In genomic region chr16:32790056-32790455, GRCm38 (mm10) we compare ENCODE assay signal across 38 mouse cellular contexts. TPM values are rescaled to one million over a fixed set of nuclear protein-coding genes. Genes with fewer than 3 reads are reported as not detected.
"Had no signal": no experiment of that assay in that cellular context is flagged by ENCODE, and none has a peak within 500 bp of the region (broad histone marks: within the 10 kb centered on the region; RNA-seq: fewer than 3 reads in every experiment).

No protein-coding gene starts in this region.

- H3K27ac ChIP-seq: embryonic facial prominence, embryonic 10.5 days; embryonic facial prominence, embryonic 12.5 days; embryonic facial prominence, embryonic 13.5 days; embryonic facial prominence, embryonic 15.5 days; forebrain, embryonic 10.5 days; forebrain, embryonic 12.5 days; forebrain, embryonic 13.5 days; forebrain, embryonic 15.5 days; gastrocnemius, adult 2 months; heart, adult 2 months had no signal

- H3K9ac ChIP-seq: embryonic facial prominence, embryonic 12.5 days; embryonic facial prominence, embryonic 13.5 days; embryonic facial prominence, embryonic 15.5 days; forebrain, embryonic 12.5 days; forebrain, embryonic 13.5 days; forebrain, embryonic 15.5 days; forebrain, postnatal 0 days had no signal

- H3K36me3 ChIP-seq: embryonic facial prominence, embryonic 10.5 days; embryonic facial prominence, embryonic 12.5 days; embryonic facial prominence, embryonic 13.5 days; embryonic facial prominence, embryonic 15.5 days; forebrain, embryonic 10.5 days; forebrain, embryonic 12.5 days; forebrain, embryonic 15.5 days had no signal

- H3K4me2 ChIP-seq: embryonic facial prominence, embryonic 12.5 days; embryonic facial prominence, embryonic 13.5 days; embryonic facial prominence, embryonic 15.5 days; forebrain, embryonic 12.5 days; forebrain, embryonic 13.5 days; forebrain, embryonic 15.5 days had no signal

- DNase-seq: cerebellum, adult 9-10 months; cerebellum, adult 9-11 months; cerebellum, postnatal 10 days; cerebellum, postnatal 14 days; cerebellum, postnatal 25 days; cerebellum, postnatal 36 days; embryo, embryonic 11 days; forebrain, postnatal 0 days; gastrocnemius, adult 2 months; gastrocnemius, postnatal 10 days; gastrocnemius, postnatal 14 days; gastrocnemius, postnatal 25 days; gastrocnemius, postnatal 36 days; heart, adult 11 months; heart, adult 18-20 months; heart, adult 2 months had no signal

- H3K27me3 ChIP-seq: embryonic facial prominence, embryonic 12.5 days; embryonic facial prominence, embryonic 13.5 days; embryonic facial prominence, embryonic 15.5 days; forebrain, embryonic 12.5 days; forebrain, embryonic 13.5 days; forebrain, embryonic 15.5 days had no signal

- H3K4me1 ChIP-seq: embryonic facial prominence, embryonic 12.5 days; embryonic facial prominence, embryonic 13.5 days; embryonic facial prominence, embryonic 15.5 days; forebrain, embryonic 10.5 days; forebrain, embryonic 13.5 days; forebrain, embryonic 15.5 days had no signal

- H3K9me3 ChIP-seq: embryonic facial prominence, embryonic 13.5 days; embryonic facial prominence, embryonic 15.5 days; forebrain, embryonic 12.5 days; forebrain, embryonic 13.5 days; forebrain, embryonic 15.5 days had no signal

- ATAC-seq: forebrain, embryonic 13.5 days; forebrain, embryonic 14.5 days; forebrain, embryonic 15.5 days; forebrain, embryonic 16.5 days; forebrain, postnatal 0 days had no signal

- H3K4me3 ChIP-seq: embryonic facial prominence, embryonic 10.5 days; embryonic facial prominence, embryonic 12.5 days; embryonic facial prominence, embryonic 13.5 days; embryonic facial prominence, embryonic 15.5 days; erythroblast, embryonic 14.5 days; forebrain, embryonic 10.5 days; forebrain, embryonic 12.5 days; forebrain, embryonic 13.5 days; forebrain, embryonic 15.5 days; gastrocnemius, adult 2 months; heart, adult 2 months had no signal

RNA-seq across cellular contexts. Expression of gene Muc20, which starts 7.2 kb away (rescaled TPM):
- total RNA-seq: common myeloid progenitor, adult 5-6 weeks; forebrain, postnatal 0 days; granulocyte monocyte progenitor cell, adult 5-6 weeks had no signal
- polyA plus RNA-seq: cortical plate, adult 2 months; embryonic facial prominence, embryonic 10.5 days; embryonic facial prominence, embryonic 11.5 days; embryonic facial prominence, embryonic 12.5 days; embryonic facial prominence, embryonic 13.5 days; forebrain, embryonic 10.5 days; forebrain, embryonic 11.5 days; forebrain, embryonic 12.5 days; forebrain, embryonic 13.5 days; forebrain, embryonic 14.5 days; forebrain, embryonic 15.5 days; forebrain, embryonic 16.5 days; forebrain, postnatal 0 days; frontal cortex, adult 2 months had no signal

RNA-seq across cellular contexts. Expression of gene Smbd1, which starts 20.2 kb away (rescaled TPM):
- total RNA-seq: common myeloid progenitor, adult 5-6 weeks; forebrain, postnatal 0 days; gastrocnemius, adult 18-20 months; gastrocnemius, adult 2 months; gastrocnemius, adult 8-10 months; gastrocnemius, postnatal 10 days; gastrocnemius, postnatal 14 days; gastrocnemius, postnatal 25 days; gastrocnemius, postnatal 36 days; gastrocnemius, postnatal 4 days; granulocyte monocyte progenitor cell, adult 5-6 weeks; heart, adult 18-20 months; heart, adult 2 months; heart, adult 8-10 months had no signal
- polyA plus RNA-seq: cortical plate, adult 2 months; embryonic facial prominence, embryonic 10.5 days; embryonic facial prominence, embryonic 11.5 days; embryonic facial prominence, embryonic 12.5 days; embryonic facial prominence, embryonic 13.5 days; embryonic facial prominence, embryonic 14.5 days; embryonic facial prominence, embryonic 15.5 days; erythroblast, embryonic 14.5 days; forebrain, embryonic 10.5 days; forebrain, embryonic 11.5 days; forebrain, embryonic 12.5 days; forebrain, embryonic 13.5 days; forebrain, embryonic 14.5 days; forebrain, embryonic 15.5 days; forebrain, embryonic 16.5 days; forebrain, postnatal 0 days; frontal cortex, adult 2 months; heart, adult 2 months had no signal

RNA-seq across cellular contexts. Expression of gene Muc4, which starts 54.4 kb away (rescaled TPM):
- total RNA-seq: common myeloid progenitor, adult 5-6 weeks; forebrain, postnatal 0 days; granulocyte monocyte progenitor cell, adult 5-6 weeks had no signal
- polyA plus RNA-seq: embryonic facial prominence, embryonic 11.5 days; erythroblast, embryonic 14.5 days; forebrain, embryonic 14.5 days; forebrain, embryonic 15.5 days; forebrain, embryonic 16.5 days; forebrain, postnatal 0 days had no signal
